Mouse (Mus musculus) midbrain, embryonic 12.5 days (tissue): ENCODE results near the gene Usp51. TPM values are rescaled to one million over a fixed set of nuclear protein-coding genes. Genes with fewer than 3 reads are reported as not detected.
"Not testable (repeated sequence)": the region's sequence is repeated elsewhere in the genome, so short reads cannot be mapped to it uniquely, and the experiment has no call there.

Experiments used
- ATAC-seq: fragments of 200-750 bp; cut with Nextera tagmentation; 2 replicates; pipeline ENCODE4 v1.8.0; 2017; ENCODE audit warnings: low read depth, moderate TSS enrichment, moderate library complexity; ENCODE audit not compliant: low FRiP score
- H3K27ac ChIP-seq: fragments of 300-500 bp; sonication (generic); replicated peaks from 2 replicates; pipeline ENCODE4 v1.5.1; 2016; ENCODE audit warnings: mild to moderate bottlenecking
- H3K27me3 ChIP-seq: fragments of 300-500 bp; sonication (generic); 2 replicates; pipeline ENCODE4 v1.6.1; 2016; ENCODE audit warnings: mild to moderate bottlenecking
- H3K36me3 ChIP-seq: fragments of 300-500 bp; sonication (generic); 2 replicates; pipeline ENCODE4 v1.6.1; 2016
- H3K4me1 ChIP-seq: fragments of 300-500 bp; sonication (generic); 2 replicates; pipeline ENCODE4 v1.6.1; 2016
- H3K4me2 ChIP-seq: fragments of 300-500 bp; sonication (generic); replicated peaks from 2 replicates; pipeline ENCODE4 v1.6.1; 2016; ENCODE audit warnings: mild to moderate bottlenecking, moderate library complexity
- H3K4me3 ChIP-seq: fragments of 300-500 bp; sonication (generic); 2 replicates; pipeline ENCODE4 v1.5.1; 2016; ENCODE audit warnings: mild to moderate bottlenecking
- H3K9ac ChIP-seq: fragments of 300-500 bp; sonication (generic); replicated peaks from 2 replicates; pipeline ENCODE4 v1.6.1; 2016; ENCODE audit warnings: mild to moderate bottlenecking, moderate library complexity
- H3K9me3 ChIP-seq: fragments of 300-500 bp; sonication (generic); 2 replicates; pipeline ENCODE4 v1.6.1; 2016; ENCODE audit warnings: mild to moderate bottlenecking
- WGBS: fragments of 180-500 bp; shearing (Covaris S2); methylation state at CpG from one replicate; pipeline ENCODE4 v1.1.7; 2016; 5-methylcytosine and 5-hydroxymethylcytosine counted together
- polyA plus RNA-seq: library from polyadenylated mRNA; unstranded; fragments of >200 nt; fragmentation: Nextera tagmentation; extraction: Ambion mirVana; gene quantifications from 2 replicates; pipeline ENCODE4 v1.2.1, GENCODE M21; 2016

The Usp51 gene
- polyA plus RNA-seq, 1 experiment from 2014 or later: 4.0 TPM

DNA sequence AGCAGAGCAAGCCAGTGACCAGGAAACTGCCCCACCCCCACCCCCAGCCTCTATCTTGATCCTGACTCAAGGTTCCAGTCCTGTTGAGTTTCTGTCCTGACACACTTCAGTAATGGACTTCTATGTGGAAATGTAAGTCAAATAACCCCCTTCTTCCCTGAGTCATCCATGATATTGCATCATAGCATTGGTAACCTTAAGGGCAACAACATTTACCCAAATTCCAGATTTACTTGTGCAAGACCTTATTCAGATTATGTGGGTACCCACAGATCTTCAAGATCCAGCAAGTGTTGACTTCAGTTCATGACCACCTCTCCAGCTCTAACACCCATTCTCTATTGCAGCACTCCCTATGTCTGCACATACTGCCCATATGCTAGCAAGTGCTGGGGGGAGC lies 25.3 kb downstream of the Usp51 start:
- not testable (repeated sequence) for H3K36me3 ChIP-seq, ATAC-seq, H3K4me2 ChIP-seq, H3K4me1 ChIP-seq, H3K9me3 ChIP-seq, H3K27me3 ChIP-seq, H3K27ac ChIP-seq, H3K4me3 ChIP-seq, H3K9ac ChIP-seq

DNA sequence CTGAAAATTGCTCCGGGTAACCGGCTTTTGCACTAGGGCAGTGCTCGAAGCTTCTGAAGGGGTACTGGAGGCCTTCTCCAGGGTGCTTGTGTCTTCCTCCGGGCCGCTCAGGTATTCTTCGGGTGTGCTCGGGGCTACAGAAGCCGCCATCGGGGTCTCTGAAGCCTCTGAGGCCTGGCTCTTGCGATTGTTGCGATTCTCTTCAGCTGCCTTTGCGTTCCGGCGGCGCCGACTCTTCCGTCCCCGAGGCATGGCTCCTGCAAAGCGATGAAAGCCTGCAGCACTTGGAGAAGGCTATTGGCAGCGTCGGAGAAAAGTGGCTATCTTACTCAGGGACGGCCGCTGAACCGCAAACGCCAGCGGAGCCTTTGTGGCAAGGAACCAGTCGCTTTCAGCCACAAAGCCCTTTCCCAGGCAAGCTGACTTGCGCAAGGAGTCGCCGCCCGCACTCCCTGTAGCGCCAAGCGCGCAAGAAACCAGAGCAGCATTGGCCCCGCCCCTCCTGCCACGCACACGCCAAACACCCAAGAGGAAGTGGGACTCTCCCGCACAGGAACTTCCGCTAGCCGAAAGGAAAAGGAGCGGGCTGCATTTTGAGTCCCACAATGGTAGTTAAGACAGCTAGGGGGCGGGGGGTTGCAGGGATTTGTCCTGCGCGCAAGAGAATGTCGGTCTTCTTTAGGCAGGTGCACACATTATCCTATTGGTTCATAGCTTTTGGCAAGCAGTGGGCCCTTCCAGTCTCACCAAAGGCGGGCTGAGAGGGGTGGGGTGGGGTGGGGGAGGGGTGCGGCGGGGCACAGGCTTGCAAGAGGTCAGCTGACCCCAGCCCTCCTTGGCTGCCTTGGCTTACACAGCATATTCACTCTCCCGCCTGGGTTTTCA lies 31.1 kb downstream of the Usp51 start, which contains the start of gene Mageh1:
TSS of gene Mageh1 (minus strand) at position 489 of the 885 bp plus-strand sequence.
- Histone ChIP-seq H3K4me3 (peak within 1 kb of the TSS; percentile 56), H3K27me3 (peaks cover 15% of the 10 kb centered on the region), H3K27ac (peak within 1 kb of the TSS; percentile 96), H3K4me2 (peak within 1 kb of the TSS; percentile 61), H3K36me3 (no peaks in the 10 kb centered on the region), H3K9ac (peak within 1 kb of the TSS; percentile 68), H3K9me3 (no peaks in the 10 kb centered on the region), H3K4me1 (peaks cover 3% of the 10 kb centered on the region; the same call in 1 of the 2 replicates)
- ATAC-seq: peak; percentile 88
- WGBS: 24% methylated on average over 49 of the region's 49 CpGs

GRCm38 (mm10) chrX:153037972-153038744 lies 31.9 kb downstream of the Usp51 start:
- peak; percentile 95 for ATAC-seq
- peak overlapping the region; percentile 61 for H3K4me2 ChIP-seq
- H3K9ac ChIP-seq, H3K36me3 ChIP-seq, H3K4me1 ChIP-seq, H3K9me3 ChIP-seq: not testable (repeated sequence)
- peak overlapping the region; percentile 96 for H3K27ac ChIP-seq
- H3K27me3 ChIP-seq: peaks cover 16% of the 10 kb centered on the region
- WGBS: 35% methylated on average over 7 of the region's 22 CpGs
- H3K4me3 ChIP-seq: peak overlapping the region; percentile 56

Other genes with a start within 250 kb of the Usp51 start
- 13.1 and 14.6 TPM in 2 replicates for gene Shroom2, start 237.0 kb upstream of the Usp51 start, polyA plus RNA-seq
- 0.22 and 0.24 TPM in 2 replicates for gene Gpr143, start 224.5 kb upstream of the Usp51 start, polyA plus RNA-seq
- gene Mageh1, start 31.1 kb downstream of the Usp51 start, polyA plus RNA-seq: 96.0 and 98.9 TPM in 2 replicates
- gene Foxr2, start 112.3 kb downstream of the Usp51 start, polyA plus RNA-seq: 0.26 and 0.63 TPM in 2 replicates
- gene Rragb, start 133.5 kb downstream of the Usp51 start, polyA plus RNA-seq: 5.8 and 6.4 TPM in 2 replicates
- 3.3 and 3.8 TPM in 2 replicates for gene Klf8, start 231.0 kb downstream of the Usp51 start, polyA plus RNA-seq